Mouse (Mus musculus): ENCODE measurements around the gene Mest.

The Mest gene

GRCm38 (mm10) chr6:30738464-30739006, 15.2 kb downstream of the Mest start:
- DNase-seq (ENCODE audit: low read depth, low spot score) = no peak

GRCm38 (mm10) chr6:30739177-30739747, 15.9 kb downstream of the Mest start:
- DNase-seq (ENCODE audit: low read depth, low spot score) = peak; percentile 46

- no peak for DNase-seq (ENCODE audit: low read depth, low spot score)
Observed at GRCm38 (mm10) chr6:30744846-30745245, 21.5 kb downstream of the Mest start.

DNA sequence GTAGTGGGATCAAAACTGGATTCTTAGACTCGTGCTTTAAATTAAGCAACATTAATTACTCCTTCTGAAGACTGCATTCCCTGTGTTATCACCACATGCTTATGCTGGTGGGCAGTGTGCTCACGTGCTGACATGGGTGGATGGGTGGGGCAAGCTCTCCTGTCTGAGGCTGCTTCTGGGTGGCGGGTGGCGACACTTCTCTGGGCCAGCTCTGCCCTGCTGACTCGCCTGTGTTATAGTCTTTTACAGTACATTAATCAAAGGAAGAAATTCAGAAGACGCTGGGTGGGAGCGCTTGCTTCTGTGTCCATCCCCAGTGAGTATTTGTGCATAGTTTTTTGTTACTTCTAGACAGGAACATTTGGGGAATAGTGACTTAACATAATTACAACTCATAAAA, 22.2 kb downstream of the Mest start:
- no peak for DNase-seq (ENCODE audit: low read depth, low spot score)

DNA sequence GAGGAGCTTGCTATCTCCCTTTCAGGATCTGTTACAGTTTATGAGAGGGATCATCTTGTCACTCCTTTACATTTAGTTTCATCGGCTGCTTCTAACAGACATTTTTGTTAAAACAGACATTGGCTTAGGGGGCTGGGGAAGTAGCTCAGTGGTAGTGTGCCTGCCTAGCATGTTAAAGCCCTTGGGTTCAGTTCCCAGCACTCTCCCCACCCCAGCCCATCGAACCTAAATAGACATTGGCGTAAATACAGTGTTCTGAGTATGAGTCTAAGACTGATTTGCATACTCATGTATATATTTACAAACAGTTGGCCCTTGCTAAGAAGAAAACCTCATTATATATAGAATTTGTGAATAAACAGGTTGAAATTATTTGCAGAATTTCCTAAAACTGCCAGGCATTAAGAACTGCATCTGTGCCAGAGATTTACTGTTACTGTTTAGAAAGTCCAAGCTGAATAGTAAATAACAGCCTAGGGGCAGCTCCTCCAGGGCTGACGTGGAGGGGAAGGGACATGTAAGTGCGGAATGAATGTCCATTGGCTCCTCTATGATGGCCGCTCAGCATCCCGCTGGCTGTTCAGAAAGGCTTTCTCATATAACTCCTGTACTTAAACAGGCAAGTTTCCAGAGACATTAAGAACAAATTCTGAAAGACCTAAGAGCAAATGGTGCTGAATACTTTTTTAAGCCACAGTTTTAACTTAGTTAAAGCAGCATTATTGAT, 24.4 kb downstream of the Mest start:
- DNase-seq (ENCODE audit: low read depth, low spot score) = no peak

DNA sequence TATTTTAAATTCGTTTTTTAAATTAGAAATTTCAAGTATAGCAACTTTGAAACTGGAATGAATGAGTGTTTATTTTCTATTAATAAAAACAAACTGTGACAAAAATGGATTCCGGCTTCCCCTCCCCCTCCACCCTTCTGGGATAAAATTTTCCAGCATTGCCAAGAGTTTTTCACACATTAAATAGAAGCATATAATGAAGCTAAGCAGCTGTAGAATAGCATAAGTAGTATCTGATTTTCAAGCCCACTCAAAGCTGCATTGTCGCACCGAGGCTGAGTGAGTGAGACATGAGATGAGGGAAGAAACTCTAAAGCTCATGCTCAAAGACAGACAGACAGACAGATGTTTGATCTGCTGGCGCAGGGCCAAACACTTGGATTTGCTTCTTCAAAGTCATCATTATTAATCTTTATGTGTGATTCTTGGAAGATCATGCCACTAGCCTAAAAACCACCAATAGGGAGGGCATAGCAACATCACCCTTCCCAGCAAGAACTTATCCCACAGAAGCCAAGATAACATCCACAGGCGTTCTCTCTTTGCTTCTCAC, 25.1 kb downstream of the Mest start:
- no peak for DNase-seq (ENCODE audit: low read depth, low spot score)

DNA sequence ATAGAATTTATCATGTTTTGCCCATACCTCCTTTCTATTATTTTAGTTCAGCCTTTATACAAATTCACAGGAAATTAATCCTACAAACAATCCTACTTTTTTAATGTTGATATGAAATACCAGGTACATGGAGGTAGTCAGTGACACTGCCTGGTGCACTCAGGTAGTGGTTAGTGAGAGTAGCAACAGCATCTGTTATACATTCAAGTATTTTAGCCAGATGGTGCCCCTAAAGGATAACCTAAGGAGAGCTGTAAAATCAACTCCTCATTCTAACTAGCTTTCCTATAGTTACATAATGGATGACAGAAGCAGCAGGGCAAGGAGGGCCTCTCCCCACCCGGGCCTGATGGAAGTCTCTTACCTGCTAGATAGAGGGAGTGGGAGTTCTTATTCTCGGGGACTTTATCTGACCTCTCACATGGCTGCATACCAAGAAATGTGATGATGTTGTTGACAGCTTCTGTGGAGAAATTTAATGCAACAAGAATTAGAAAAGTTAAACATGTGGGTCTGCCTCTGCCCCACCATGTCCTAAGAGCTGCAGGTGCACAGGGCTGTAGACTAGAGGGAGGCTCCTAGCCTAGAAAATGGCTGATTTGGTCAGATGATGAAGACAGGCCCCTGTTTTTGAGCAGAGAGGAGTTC, 25.8 kb downstream of the Mest start:
- no peak for DNase-seq (ENCODE audit: low read depth, low spot score)

GRCm38 (mm10) chr6:30749892-30750291, 26.5 kb downstream of the Mest start:
- DNase-seq (ENCODE audit: low read depth, low spot score) = no peak

DNA sequence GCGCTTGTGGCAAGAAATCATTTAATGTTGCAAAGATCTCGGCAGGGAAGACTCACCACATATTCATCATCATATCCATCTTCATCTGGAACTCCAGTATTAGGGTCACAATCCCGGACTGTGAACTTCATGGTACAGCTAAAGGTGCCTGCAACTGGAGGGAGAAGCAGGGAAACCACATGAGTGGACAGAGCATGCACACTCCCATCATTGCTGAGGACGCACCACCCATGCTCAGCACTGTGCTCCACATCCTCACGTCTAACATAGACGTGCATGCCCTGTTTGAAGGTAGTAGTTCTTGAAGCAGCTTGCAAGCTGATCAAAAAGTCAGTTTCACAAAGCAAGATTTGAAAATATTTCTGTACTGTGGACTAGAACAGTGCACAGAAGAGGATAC, 27.1 kb downstream of the Mest start:
- no peak for DNase-seq (ENCODE audit: low read depth, low spot score)

- DNase-seq (ENCODE audit: low read depth, low spot score) = no peak
Observed at GRCm38 (mm10) chr6:30751209-30751608, 27.9 kb downstream of the Mest start.

Measured in CD4-positive, CD25-positive, alpha-beta regulatory T cell, adult 2 months (primary cell).